Mouse (Mus musculus) stomach, embryonic 16.5 days (tissue): ENCODE results near the gene Zfc3h1. TPM values are rescaled to one million over a fixed set of nuclear protein-coding genes. Genes with fewer than 3 reads are reported as not detected.

Experiments
- ATAC-seq: fragments of 200-750 bp; cut with Nextera tagmentation; 2 replicates; pipeline ENCODE4 v1.8.0; 2017; ENCODE audit warnings: moderate number of reproducible peaks, moderate TSS enrichment; ENCODE audit not compliant: insufficient read depth, low FRiP score
- H3K27ac ChIP-seq: fragments of 300-500 bp; sonication (generic); 2 replicates; pipeline ENCODE4 v1.5.1; 2014; ENCODE audit warnings: low read length
- H3K27me3 ChIP-seq: fragments of 300-500 bp; sonication (generic); 2 replicates; pipeline ENCODE4 v1.6.1; 2014; ENCODE audit warnings: low read length, control low read depth, mixed read lengths; ENCODE audit not compliant: control insufficient read depth, insufficient read depth
- H3K36me3 ChIP-seq: fragments of 300-500 bp; sonication (generic); 2 replicates; pipeline ENCODE4 v1.6.1; 2014; ENCODE audit warnings: low read length; ENCODE audit not compliant: control insufficient read depth, insufficient read depth
- H3K4me1 ChIP-seq: fragments of 300-500 bp; sonication (generic); 2 replicates; pipeline ENCODE4 v1.6.1; 2014; ENCODE audit warnings: low read length, control low read depth, mixed read lengths; ENCODE audit not compliant: control insufficient read depth, insufficient read depth
- H3K4me2 ChIP-seq: fragments of 300-500 bp; sonication (generic); 2 replicates; pipeline ENCODE4 v1.6.1; 2014; ENCODE audit warnings: low read depth, low read length, mixed read lengths
- H3K4me3 ChIP-seq: fragments of 300-500 bp; sonication (generic); replicated peaks from 2 replicates; pipeline ENCODE4 v1.5.1; 2014; ENCODE audit warnings: mild to moderate bottlenecking, low read length
- H3K9ac ChIP-seq: fragments of 300-500 bp; sonication (generic); 2 replicates; pipeline ENCODE4 v1.6.1; 2014; ENCODE audit warnings: low read length
- H3K9me3 ChIP-seq: fragments of 300-500 bp; sonication (generic); replicated peaks from 2 replicates; pipeline ENCODE4 v1.6.1; 2016; ENCODE audit warnings: low read length, control low read depth; ENCODE audit not compliant: control insufficient read depth
- WGBS: fragments of 180-500 bp; shearing (Covaris S2); extraction: QIAGEN DNeasy Blood & Tissue Kit; methylation state at CpG from one replicate; pipeline ENCODE4 v1.1.7; 2014; 5-methylcytosine and 5-hydroxymethylcytosine counted together
- polyA plus RNA-seq: library from polyadenylated mRNA; unstranded; fragments of >200 nt; fragmentation: Nextera tagmentation; extraction: Ambion mirVana; gene quantifications from 2 replicates; pipeline ENCODE4 v1.2.1, GENCODE M21; 2015

Gene Zfc3h1
- 19.7 and 20.5 TPM in 2 replicates for polyA plus RNA-seq

DNA sequence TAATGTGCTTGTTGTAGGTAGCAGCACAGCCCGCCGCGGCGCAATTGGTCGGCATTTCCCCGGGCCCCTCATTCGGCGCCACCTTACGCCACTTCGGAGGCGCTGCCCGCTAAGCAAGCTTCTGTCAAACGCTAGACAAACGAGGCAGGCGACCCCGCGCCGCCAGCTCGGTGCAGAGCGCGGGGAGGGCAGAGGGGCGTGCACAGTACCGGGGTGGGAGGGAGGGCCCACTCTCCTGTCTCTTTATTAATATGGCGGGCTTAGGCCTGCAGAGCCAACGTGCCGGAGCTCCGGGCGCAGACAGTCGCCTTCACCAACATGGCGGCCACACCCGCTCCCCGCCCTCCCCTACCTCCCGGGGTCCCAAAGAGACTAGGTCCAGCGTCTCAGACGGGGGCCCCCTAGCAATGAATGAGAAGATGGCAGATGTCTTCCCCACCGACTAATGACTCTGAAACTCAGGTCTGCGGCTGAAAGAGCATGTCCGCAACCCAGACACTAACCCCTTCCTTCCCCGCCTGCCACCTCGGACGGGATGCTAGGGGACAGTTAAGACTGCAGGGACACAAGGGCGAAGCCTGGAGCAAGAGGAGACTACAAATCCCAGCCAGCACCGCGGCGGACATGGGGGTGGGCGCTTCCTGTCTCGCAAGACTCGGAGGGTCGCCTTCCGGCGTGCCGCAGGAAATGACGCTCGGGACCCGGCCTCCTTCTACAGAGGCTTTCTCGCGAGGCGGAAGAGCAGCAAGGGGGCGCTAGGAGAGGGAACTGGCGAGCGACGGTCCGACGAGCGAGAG, at the start of gene Zfc3h1, which contains the start of gene Thap2:
Gene Zfc3h1 (plus strand): TSS at position 739 of the 797 bp plus-strand sequence.
Gene Thap2 (minus strand): TSS at position 223 of the 797 bp plus-strand sequence.
- WGBS = under 1% methylated on average over 63 of the region's 65 CpGs
- H3K27ac ChIP-seq = peak within 1 kb of the TSS; percentile 99
- H3K4me2 ChIP-seq = peak within 1 kb of the TSS; percentile 80
- H3K27me3 ChIP-seq = no peaks in the 10 kb centered on the region
- peak; percentile 98 for ATAC-seq
- H3K9ac ChIP-seq = peak within 1 kb of the TSS; percentile 96
- H3K4me3 ChIP-seq = peak within 1 kb of the TSS; percentile 96
- H3K9me3 ChIP-seq = no peaks in the 10 kb centered on the region
- no peaks in the 10 kb centered on the region for H3K36me3 ChIP-seq
- H3K4me1 ChIP-seq = peaks cover 23% of the 10 kb centered on the region

DNA sequence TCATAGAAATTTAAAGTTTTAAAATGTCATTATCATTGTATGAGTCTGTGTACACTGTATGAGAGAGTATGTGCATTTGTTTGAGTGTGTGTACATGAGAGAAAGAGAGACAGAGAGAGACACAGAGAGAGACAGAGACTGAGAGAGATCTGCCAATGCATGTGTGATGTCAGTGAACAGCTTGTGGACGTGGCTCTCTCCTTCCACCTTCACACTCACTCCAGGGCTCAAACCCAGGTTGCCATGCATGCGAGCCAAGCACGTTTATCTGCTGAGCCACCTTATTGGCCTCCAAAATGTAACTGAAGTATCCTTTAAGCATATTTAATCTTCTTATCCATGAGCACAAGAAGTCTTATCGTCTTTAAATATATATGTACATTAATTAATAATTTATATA, 47.9 kb upstream of the Zfc3h1 start:
- Histone ChIP-seq H3K4me1 (no peaks in the 10 kb centered on the region), H3K27ac (no peak overlapping the region), H3K9ac (no peak overlapping the region), H3K36me3 (no peaks in the 10 kb centered on the region; the same call in 1 of the 2 replicates), H3K9me3 (no peaks in the 10 kb centered on the region), H3K4me2 (no peak overlapping the region), H3K4me3 (no peak overlapping the region), H3K27me3 (no peaks in the 10 kb centered on the region)
- WGBS = 76% methylated on average over 4 of the region's 4 CpGs
- ATAC-seq = no peak

DNA sequence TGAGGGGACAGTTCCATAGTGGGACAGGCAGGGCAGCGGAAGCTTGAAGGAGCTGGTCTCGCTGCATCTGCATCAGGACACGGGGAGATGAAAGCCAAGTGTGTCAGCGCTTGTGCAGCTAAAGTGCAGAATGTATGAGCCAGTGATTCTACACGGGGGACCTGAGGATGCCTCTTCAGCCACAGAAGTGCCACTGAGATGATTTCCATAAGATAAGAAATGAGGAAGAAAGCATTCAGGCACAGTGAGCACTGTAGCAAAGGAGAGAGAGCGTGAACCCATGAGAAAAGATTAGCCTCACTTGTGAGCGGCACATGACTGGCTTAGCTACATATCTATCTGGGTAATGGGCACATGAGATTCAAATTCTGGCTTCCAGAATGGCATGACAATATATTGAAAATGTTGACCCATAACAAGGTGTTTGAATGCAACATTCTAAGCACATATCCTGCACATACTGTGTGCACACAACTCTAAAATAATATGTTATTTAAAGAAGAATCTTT, 44.9 kb upstream of the Zfc3h1 start:
- no peak overlapping the region for H3K27ac ChIP-seq
- H3K9ac ChIP-seq = no peak overlapping the region
- ATAC-seq = no peak
- WGBS = 91% methylated on average over 7 of the region's 7 CpGs
- no peaks in the 10 kb centered on the region for H3K27me3 ChIP-seq
- no peaks in the 10 kb centered on the region for H3K4me1 ChIP-seq
- no peak overlapping the region for H3K4me3 ChIP-seq
- H3K9me3 ChIP-seq = no peaks in the 10 kb centered on the region
- no peak overlapping the region for H3K4me2 ChIP-seq
- H3K36me3 ChIP-seq = no peaks in the 10 kb centered on the region; the same call in 1 of the 2 replicates

DNA sequence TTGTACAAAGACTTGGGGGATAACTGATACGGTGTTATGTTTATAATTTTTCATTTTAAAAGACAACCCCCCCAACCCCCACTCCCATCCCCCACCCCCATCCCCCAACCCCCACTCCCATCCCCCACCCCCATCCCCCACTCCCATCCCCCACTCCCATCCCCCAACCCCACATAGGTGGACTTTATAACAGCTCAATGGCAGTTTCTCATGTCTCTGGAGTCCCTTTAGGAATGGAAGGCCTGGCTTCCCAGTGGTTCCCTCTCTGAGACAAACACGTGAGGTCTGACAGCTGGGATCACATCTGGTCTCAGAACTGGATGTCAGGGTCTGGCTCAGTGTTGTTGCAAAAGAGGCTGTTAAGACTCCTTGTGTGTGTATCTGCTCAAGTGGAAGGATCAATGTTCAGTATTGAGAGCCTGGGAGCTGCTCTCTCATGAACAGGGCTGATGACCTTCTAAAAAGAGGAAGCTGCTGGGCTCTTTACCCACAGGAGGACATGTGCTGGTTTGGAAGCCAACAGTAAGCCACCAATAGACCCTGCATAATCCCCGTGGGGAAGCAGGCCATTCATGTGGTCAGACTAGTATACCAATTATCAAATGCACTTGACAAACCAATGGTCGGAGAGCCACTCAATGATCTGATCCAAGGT, 41.9 kb upstream of the Zfc3h1 start:
- 75% methylated on average over 4 of the region's 4 CpGs for WGBS
- Histone ChIP-seq H3K27me3 (no peaks in the 10 kb centered on the region), H3K4me3 (no peak overlapping the region), H3K4me1 (no peaks in the 10 kb centered on the region), H3K27ac (no peak overlapping the region), H3K9ac (no peak overlapping the region), H3K36me3 (peaks cover 4% of the 10 kb centered on the region; the same call in 1 of the 2 replicates), H3K9me3 (no peaks in the 10 kb centered on the region), H3K4me2 (no peak overlapping the region)
- ATAC-seq = no peak

DNA sequence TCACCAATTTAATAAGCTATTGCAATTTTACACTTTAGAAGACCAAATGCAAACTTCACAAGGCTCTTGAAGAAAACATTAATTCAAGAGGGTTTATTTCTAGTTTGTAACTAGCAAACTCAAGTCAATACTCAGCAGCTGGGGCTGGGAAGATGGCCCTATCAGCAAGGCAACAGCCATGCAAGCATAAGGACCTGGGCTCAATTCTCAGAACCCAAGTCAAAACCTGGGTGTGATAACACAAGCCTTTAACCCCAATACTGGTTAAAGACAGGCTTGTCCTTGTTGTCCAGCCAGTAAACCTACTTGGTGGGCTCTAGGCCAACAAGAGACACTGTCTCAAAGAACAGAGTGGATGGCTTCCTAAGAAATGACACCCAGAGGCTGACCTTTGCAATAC, 38.3 kb upstream of the Zfc3h1 start:
- H3K4me3 ChIP-seq = no peak overlapping the region
- H3K36me3 ChIP-seq = peaks cover 4% of the 10 kb centered on the region; the same call in 1 of the 2 replicates
- no peak overlapping the region for H3K27ac ChIP-seq
- no peak overlapping the region for H3K4me2 ChIP-seq
- H3K4me1 ChIP-seq = no peaks in the 10 kb centered on the region
- H3K27me3 ChIP-seq = no peaks in the 10 kb centered on the region
- no peak overlapping the region for H3K9ac ChIP-seq
- ATAC-seq = no peak
- H3K9me3 ChIP-seq = no peaks in the 10 kb centered on the region

DNA sequence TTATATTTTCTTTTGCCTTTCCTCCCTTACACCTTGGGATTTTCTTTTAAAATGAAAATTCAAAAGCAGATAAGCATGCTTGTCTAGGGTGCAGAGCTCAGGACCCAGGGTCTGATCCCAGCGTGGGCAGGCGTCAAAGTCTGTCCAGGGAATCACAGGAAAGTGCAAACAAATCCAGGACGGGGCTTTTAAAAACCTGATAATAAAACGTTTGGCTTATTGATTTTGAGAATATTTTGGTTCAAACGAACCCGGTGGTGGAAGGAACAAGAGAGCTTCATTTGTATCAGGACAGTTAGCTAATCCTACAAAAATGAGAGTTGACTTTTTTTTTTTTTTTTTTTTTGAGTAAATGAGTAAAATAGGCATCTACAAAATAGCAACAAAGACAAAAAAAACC, 36.6 kb upstream of the Zfc3h1 start:
- WGBS = 49% methylated on average over 6 of the region's 6 CpGs
- ATAC-seq = no peak
- H3K4me1 ChIP-seq = no peaks in the 10 kb centered on the region

DNA sequence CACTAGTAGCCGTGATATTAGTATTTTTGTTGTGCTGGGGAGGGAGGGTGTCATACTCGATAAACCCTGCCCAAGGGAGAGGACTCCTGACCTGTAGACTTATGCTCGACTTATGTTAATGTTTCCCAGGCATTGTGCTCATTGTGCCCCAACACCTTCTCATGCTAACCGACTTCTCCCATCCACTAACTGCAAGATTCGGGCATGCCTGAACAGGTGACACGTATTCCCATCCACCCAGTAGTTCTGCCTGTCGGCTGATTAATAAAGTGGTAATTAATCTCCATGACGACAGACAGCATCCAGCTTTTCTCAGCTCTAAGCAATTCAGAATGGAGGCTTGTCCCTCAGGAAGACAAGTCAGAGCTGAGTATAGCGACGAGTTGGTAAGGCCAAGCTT, 35.7 kb upstream of the Zfc3h1 start:
- H3K36me3 ChIP-seq = 0 out of 2 replicates have a peak, but pooled peaks cover 4% of the 10 kb centered on the region
- peak; percentile 44; the same call in 1 of the 2 replicates for ATAC-seq
- H3K27ac ChIP-seq = no peak overlapping the region
- H3K4me1 ChIP-seq = no peaks in the 10 kb centered on the region
- no peaks in the 10 kb centered on the region for H3K9me3 ChIP-seq
- H3K4me3 ChIP-seq = no peak overlapping the region
- H3K4me2 ChIP-seq = no peak overlapping the region
- no peak overlapping the region for H3K9ac ChIP-seq
- no peaks in the 10 kb centered on the region for H3K27me3 ChIP-seq
- 71% methylated on average over 10 of the region's 10 CpGs for WGBS

More for the DNA sequence above, 36.6 kb upstream of the Zfc3h1 start:
- Histone ChIP-seq H3K27ac (no peak overlapping the region), H3K4me2 (no peak overlapping the region), H3K36me3 (0 out of 2 replicates have a peak, but pooled peaks cover 4% of the 10 kb centered on the region), H3K4me3 (no peak overlapping the region), H3K9me3 (no peaks in the 10 kb centered on the region), H3K9ac (no peak overlapping the region), H3K27me3 (no peaks in the 10 kb centered on the region)

DNA sequence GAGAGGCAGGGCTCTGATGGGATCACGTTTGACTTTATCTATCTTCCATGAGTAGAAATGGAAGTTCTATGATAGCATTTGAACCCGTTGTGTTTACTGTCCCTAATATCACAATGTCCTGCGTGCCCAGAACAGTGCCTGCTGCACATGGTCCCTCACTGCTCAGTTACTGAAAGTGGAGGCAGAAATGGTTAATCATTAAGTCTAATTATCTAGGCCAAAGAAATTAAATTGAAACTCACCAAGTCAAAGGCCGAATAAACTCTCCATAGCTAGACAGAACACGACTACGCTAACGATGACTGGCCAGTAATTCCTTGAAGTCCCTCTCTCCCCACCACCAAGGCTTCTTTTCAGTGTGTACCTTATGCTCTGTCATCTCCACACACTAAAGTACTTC, 35.2 kb upstream of the Zfc3h1 start:
- 0 out of 2 replicates have a peak, but pooled peaks cover 4% of the 10 kb centered on the region for H3K36me3 ChIP-seq
- no peak for ATAC-seq
- no peaks in the 10 kb centered on the region for H3K27me3 ChIP-seq
- no peaks in the 10 kb centered on the region for H3K9me3 ChIP-seq
- H3K4me2 ChIP-seq = no peak overlapping the region
- H3K27ac ChIP-seq = no peak overlapping the region
- no peak overlapping the region for H3K4me3 ChIP-seq
- no peaks in the 10 kb centered on the region for H3K4me1 ChIP-seq
- H3K9ac ChIP-seq = no peak overlapping the region
- WGBS = 67% methylated on average over 7 of the region's 7 CpGs

DNA sequence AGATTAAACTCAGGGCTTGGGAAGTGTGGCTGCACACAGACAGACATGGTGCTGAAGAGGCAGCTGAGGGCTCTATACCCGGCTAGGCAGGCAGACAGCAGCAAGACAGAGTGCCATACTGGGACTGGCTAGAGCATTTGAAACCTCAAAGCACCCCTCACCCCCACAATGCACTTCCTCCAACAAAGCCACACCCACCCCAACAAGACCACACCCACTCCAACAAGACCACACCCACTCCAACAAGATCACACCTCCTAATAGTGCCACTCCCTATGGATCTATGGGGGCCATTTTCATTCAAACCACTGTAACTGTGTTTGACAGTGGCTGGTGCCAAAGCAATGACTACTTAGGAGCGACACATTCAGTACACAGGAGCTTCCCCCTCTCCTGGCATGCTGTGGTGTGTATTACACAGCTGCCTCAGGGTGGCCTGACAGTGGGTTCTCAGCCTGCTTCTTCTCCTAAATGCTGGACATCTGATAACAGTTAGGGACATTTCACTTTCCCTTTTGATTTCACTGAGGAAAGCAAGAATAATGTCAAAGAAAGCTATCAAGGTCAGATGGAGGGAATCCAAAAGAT, 33.9 kb upstream of the Zfc3h1 start:
- Histone ChIP-seq H3K36me3 (no peaks in the 10 kb centered on the region), H3K27me3 (no peaks in the 10 kb centered on the region), H3K4me1 (no peaks in the 10 kb centered on the region), H3K4me2 (no peak overlapping the region), H3K9ac (no peak overlapping the region), H3K9me3 (no peaks in the 10 kb centered on the region), H3K27ac (no peak overlapping the region), H3K4me3 (no peak overlapping the region)
- WGBS = 68% methylated on average over 2 of the region's 2 CpGs
- no peak for ATAC-seq
